Mouse (Mus musculus) bone marrow, adult 2 months (tissue): ENCODE data around the gene Mroh9.

ENCODE experiments used
- CTCF ChIP-seq: fragments of 200-500 bp; IDR thresholded peaks from 2 replicates; pipeline ENCODE4 v1.5.1; 2011; ENCODE audit warnings: low read length, control low read depth; ENCODE audit not compliant: control insufficient read depth, insufficient read depth
- POLR2A ChIP-seq: fragments of 200-500 bp; IDR thresholded peaks from 2 replicates; pipeline ENCODE4 v1.6.1; 2011; ENCODE audit warnings: low read depth, mild to moderate bottlenecking, control low read depth, low read length, borderline replicate concordance; ENCODE audit not compliant: control insufficient read depth

DNA sequence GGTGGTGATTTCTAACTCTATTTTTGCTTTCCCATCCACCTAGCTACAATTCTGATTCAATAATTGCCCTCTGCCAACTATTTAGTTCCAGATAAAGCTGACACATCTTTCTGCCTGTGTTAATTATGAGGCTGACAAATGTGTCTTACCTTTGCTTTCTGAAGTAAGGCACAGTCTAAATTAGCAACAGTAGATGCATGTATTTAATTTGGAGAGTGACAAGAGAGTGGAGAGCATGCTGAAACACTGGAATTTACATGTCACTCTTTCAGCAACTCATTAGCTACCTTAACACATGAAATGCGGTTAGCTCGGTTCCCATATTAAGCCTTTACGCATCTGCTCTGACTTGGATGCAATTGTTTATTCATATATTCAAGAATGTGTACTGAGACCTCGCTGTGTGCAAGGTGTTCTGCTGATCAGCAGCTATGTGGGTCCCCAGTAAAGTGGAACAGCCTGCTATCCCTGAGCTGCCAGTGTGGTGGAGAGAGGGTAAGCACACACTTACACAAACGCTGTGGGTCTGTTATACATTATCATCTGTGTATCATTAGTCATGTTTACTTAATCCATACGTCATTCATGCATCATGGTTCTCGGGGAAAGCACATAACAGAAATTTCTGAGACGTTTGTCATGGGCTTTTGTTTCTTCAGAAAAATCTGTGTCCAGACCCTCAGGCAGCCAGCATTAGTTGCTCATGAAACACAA lies 28.1 kb upstream of the Mroh9 start:
- TF ChIP-seq CTCF (no peak), POLR2A (no peak)
